Mouse (Mus musculus) Patski (cell line): Measurements from ENCODE around the gene Bex2. TPM values are rescaled to one million over a fixed set of nuclear protein-coding genes. Genes with fewer than 3 reads are reported as not detected.
"Not testable (repeated sequence)": the region's sequence is repeated elsewhere in the genome, so short reads cannot be mapped to it uniquely, and the experiment has no call there.

Source experiments
- ATAC-seq: fragments of 100-300 bp; one replicate; pipeline ENCODE4 v1.8.0; 2021
- CTCF ChIA-PET: fragments of 350-600 bp; sonication (Branson Sonifier 250); formaldehyde crosslinking; loops from one replicate; lab custom pipeline; 2022; ENCODE audit warnings: inconsistent platforms; lab: Charles Lee
- POLR2A ChIA-PET: fragments of 350-600 bp; sonication (Branson Sonifier 250); formaldehyde crosslinking; loops from one replicate; lab custom pipeline; 2022; ENCODE audit warnings: antibody characterized with exemption, inconsistent platforms; lab: Charles Lee
- DNase-seq: peaks from one replicate; pipeline ENCODE4 v3.0.0-alpha.2; 2011; ENCODE audit warnings: low read depth, low spot score
- H3K27me3 ChIP-seq: fragments of 371-371 bp; one replicate; pipeline ENCODE4 v1.5.1; 2021
- CTCF ChIP-seq: fragments of 100-300 bp; IDR thresholded peaks from one replicate; pipeline ENCODE4 v1.5.1; 2021
- in situ Hi-C: fragments of 300-500 bp; cut with MboI; formaldehyde crosslinking; loops from 3 replicates; pipeline ENCODE4 v1.11.1; 2018; ENCODE audit warnings: low pct_unique_long_range_greater_than_20kb, mixed read lengths
- polyA plus RNA-seq: library from polyadenylated mRNA; unstranded; gene quantifications from one replicate; pipeline ENCODE4 v1.2.3, GENCODE M21; 2021

Gene Bex2
- polyA plus RNA-seq, result 0.27 TPM

DNA sequence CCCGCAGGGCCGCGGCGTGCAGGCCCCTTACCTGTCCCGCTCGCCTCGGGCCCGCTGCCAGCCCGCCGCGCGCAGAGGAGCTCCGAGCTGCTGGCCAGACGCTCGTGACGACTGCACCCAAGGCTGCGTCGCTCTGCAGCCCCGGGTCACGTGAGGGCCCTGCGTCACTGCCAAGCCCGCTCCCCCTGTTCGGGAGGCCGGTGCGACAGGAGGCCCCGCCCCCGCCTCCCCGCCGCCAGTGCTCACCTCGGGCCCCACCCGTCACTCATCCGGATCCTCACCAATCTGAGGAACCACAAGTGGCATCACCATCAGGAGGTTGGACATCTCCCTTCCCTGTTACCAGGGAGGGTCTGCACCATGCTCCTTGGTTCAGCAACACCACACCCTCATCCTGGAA is at the start of gene Bex2:
TSS of gene Bex2 (minus strand) at position 217 of the 400 bp plus-strand sequence.
- CTCF ChIA-PET, DNase-seq: not testable (repeated sequence)

DNA sequence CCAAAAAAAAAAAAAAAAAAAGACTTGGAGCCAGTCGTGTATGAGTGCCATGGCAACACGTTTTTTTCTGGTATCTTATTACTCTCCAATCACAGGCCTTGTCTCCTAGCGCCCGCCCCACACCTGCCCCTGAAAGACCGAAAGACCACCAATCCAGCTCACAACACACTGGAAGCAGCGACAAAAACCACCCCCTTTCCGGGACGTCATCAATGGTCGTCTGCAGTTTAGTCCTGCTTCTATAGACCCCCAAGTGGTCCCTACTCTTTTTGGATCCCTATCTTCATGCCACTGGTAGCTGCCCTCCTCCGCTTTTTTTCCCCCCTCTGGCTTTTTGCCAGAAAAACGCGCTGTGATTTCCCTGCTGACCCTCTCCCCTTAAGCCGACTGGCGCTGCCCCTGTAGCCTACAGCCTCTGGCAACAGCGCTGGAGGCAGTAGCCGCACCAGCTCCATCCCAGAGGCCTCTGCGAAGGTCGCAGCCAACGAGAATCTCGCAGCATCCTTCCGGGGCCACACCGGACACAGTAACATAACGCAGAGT is 47.5 kb upstream of the Bex2 start:
- POLR2A ChIA-PET, result no interaction called here
- CTCF ChIA-PET, result no interaction called here
- in situ Hi-C loops, result no loop called here
- H3K27me3 ChIP-seq, result peaks cover 37% of the 10 kb centered on the region
- no peak for TF ChIP-seq CTCF
- ATAC-seq (no peak), DNase-seq (no peak)

More for the DNA sequence above, at the start of gene Bex2:
- POLR2A ChIA-PET, in situ Hi-C loops: not testable (repeated sequence)
- ATAC-seq, result peak; percentile 84
- H3K27me3 ChIP-seq, result peaks cover 26% of the 10 kb centered on the region

DNA sequence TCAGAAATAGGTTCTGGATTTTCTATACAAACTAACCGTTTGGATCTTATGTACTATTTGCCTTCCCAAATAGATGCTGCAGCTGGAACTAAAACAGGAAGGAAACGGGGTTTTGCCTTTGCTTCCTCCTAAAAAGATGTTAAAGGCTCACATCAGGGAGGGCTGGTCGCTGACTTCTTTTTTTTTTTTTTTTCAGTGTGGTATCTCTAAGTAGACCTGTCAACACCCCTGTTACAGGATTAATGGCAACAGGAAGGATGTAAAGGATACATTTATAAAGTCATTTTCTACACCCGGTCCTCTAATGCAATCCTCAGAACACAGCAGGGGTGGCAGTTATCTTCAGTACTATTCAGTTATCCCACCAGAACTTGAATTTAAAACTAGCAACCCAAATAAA is 47.0 kb upstream of the Bex2 start:
- in situ Hi-C loops, result no loop called here
- no peak for TF ChIP-seq CTCF
- ATAC-seq (no peak), DNase-seq (no peak)
- POLR2A ChIA-PET, result no interaction called here
- H3K27me3 ChIP-seq, result peaks cover 38% of the 10 kb centered on the region
- CTCF ChIA-PET, result interaction anchor here (1.0 kb wide), 1 partner anchor 10 kb away, joined by 3 read pairs; no protein-coding TSS in a partner anchor

DNA sequence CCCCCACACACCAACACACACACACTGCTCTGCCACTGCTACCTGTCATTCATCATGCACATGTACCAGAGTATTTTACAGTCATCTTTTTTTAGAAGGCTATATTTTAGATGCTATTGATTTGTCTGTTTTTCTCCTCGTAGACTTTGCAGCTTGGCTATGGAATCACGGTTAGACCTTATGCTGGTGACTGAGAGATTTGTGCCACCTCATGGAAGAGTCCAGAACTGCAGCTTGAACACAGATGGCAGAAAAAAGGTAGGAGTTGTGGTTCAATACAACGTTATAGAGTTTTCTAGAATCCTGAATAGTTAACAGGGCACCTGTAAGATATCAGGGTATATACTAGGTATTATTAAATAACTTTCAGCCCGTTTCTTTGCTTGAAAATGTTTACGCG is 39.9 kb upstream of the Bex2 start:
- POLR2A ChIA-PET, result no interaction called here
- CTCF ChIA-PET, result no interaction called here
- ATAC-seq (no peak), DNase-seq (no peak)
- in situ Hi-C loops, result no loop called here
- H3K27me3 ChIP-seq, result peaks cover 30% of the 10 kb centered on the region
- peak; percentile 73 for TF ChIP-seq CTCF

DNA sequence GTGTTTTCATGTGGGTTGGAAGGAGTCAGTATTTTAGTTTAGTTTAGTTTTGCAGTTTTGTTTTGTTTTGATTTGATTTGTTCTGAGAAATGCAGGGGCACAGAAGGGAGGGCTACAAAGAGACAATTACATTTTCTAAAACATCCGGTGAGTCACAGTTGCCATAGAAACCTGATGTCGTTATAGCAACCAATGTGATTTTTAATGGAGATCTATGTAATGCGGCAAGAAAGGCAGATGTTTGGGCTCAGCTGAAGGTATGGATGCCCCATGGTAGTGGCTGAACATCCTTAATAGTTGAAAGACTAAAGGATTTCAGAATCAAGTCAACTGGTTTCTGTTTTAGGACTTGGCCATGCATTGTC is 36.7 kb upstream of the Bex2 start:
- no peak for DNase-seq
- ChIA-PET CTCF (no interaction called here), POLR2A (no interaction called here)
- in situ Hi-C loops, result no loop called here
- H3K27me3 ChIP-seq, result peaks cover 26% of the 10 kb centered on the region
- TF ChIP-seq CTCF, result no peak
- no peak for ATAC-seq

DNA sequence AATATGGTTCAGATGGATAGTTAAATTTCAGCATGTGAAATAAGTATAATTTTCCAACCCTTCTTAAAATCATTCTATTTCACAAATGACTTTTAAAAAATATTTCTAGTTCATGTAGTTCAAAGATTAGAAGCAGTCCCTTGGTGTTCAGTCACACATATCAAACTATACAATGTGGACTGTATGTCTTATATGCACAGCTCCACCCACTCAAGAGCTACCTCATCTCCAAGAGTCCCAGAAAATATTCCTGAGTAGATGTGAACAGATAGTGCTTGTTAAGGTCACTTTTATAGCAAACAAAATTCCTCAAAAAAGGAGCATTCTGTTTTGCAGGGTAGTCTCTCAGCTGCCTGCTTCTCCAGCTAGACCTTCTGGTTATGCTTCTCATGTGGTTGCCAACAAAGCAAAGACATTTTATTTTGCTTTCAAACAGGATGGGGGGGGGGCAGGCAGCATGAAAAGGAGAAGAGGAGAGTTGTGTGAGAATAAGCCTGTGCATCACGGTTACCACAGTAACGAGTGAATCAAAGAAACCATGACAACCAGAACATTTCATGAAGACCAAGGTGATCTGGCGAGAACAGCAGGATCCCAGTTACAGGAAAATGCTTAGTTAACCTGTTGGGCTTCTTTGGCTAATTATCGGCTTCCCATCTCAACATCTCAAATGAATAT is 36.1 kb upstream of the Bex2 start:
- ATAC-seq, result no peak
- ChIA-PET CTCF (no interaction called here), POLR2A (no interaction called here)
- in situ Hi-C loops, result no loop called here
- no peak for TF ChIP-seq CTCF
- H3K27me3 ChIP-seq, result peaks cover 24% of the 10 kb centered on the region
- DNase-seq, result no peak

DNA sequence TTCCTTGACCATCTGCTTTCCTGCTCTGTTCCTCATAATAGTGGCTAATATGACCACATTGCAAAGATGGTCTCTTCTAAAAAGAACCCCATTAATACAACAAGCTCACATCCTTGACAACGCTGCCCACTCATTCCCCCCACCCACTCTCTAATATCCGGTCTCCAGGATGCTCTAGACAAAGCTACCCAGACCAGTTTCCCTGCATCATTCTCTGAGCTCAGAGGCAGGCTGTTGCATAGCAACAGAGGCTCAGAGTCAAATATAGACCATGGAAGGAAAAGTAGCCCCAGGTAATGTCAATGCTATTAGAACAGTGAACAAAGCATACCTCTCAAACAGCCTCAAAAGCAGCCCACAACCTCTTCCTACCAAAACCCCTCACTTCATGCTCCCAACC is 26.4 kb upstream of the Bex2 start:
- CTCF ChIA-PET, result no interaction called here

DNA sequence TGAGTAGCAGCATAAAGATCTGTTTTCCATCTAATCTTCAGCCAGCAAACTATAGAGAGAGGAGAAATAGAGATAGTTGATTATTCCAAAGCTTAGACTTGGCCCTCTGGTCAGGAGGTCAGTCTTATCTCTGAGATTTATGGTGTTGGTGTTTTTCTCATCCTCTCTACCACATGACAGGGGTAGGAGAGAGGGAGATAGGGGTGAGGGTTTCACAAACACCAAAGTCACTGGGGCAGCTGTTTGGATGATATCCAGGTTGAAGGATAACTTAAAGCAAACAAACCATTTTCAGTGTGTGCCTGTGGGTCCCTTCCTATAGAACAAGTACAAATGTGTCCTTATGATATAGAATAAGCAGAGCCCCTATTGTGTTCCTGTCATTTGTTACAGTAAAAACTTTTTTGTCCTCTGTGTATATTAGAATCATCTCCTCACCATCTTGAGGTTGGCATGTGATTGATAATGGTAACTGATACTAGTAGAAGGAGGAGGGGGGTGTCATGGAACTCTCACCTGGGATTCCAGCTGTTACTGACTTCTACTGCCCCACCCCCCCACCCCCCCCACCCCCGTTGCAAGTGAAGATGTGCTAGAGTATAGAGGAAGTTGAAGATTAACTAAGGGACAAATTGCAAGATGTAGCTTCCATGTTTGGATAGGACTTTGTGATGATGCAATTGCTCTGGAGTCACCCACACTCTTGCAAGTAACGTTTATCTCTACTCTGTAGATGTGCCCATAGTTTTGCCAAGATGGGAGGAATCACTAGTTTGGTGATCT is 24.7 kb upstream of the Bex2 start:
- POLR2A ChIA-PET, result no interaction called here
- no peak for ATAC-seq
- no peak for DNase-seq
- in situ Hi-C loops, result no loop called here
- peaks cover 30% of the 10 kb centered on the region for H3K27me3 ChIP-seq
- no peak for TF ChIP-seq CTCF
- CTCF ChIA-PET, result no interaction called here

More for the DNA sequence above, 26.4 kb upstream of the Bex2 start:
- no peak for DNase-seq
- POLR2A ChIA-PET, result no interaction called here
- no peak for TF ChIP-seq CTCF
- peaks cover 30% of the 10 kb centered on the region for H3K27me3 ChIP-seq
- in situ Hi-C loops, result no loop called here
- ATAC-seq, result no peak

DNA sequence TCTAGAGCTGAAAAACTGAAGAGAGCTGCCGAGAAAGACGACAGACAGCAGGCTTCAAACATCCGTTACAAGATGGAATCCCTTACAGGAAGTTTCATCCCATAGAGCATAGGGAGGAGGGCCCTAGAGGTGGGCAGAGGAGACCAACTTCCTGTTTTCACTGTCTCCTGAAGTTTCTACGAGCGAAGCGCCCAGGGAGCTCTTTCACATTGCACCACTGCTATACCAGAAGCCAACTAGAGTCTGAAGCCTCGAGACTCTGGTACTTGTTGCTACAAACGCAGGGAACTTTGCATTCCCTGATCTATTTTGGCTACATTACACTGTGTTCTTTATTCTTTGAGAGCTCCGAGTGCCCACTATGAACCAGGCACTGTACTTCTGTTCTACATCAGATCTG is 17.1 kb upstream of the Bex2 start, which contains the start of gene Nxf3:
TSS of gene Nxf3 (minus strand) at position 101 of the 400 bp plus-strand sequence.
- ATAC-seq (no peak), DNase-seq (no peak)
- CTCF ChIA-PET, result no interaction called here
- TF ChIP-seq CTCF, result no peak
- in situ Hi-C loops, result no loop called here
- peaks cover 20% of the 10 kb centered on the region for H3K27me3 ChIP-seq
- POLR2A ChIA-PET, result no interaction called here

DNA sequence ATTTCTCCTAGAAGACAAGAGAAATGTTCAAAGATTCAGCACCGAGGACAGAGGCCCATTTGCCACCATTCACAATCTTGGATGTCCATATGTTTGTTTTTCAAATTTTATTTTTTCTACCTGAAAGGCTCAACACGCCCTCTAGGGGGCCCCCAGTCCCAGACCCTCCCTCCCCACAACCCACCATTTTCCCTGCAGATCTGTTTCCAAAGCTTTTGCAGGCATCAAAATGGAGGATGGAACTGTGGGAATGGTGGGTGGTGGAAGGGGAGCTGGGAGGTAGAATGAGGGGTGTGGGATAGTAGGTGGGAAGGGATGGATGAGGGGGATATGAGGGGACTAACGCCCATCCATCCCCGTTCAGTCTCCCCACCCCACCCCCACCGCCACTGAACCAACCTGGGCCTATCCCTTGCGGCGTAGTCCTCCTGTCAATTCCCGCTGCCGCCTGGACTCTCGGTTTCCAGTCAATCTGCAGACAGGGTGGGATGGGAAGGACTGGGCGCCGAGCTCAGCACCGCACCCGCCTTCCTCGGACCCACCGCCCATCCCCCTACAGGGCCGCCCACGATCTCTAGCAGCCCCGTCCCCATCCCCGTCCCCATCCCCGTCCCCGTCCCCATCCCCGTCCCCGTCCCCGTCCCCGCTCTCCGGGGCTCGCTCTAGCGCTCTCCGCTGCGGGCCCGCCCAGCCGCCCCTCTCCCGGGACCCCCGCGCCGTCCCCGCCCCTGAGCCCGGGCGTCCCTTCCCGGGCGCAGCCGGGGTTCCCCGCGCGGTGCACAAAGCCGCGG is 640 bp downstream of the Bex2 start:
- in situ Hi-C loops, POLR2A ChIA-PET, DNase-seq, CTCF ChIA-PET, ATAC-seq: not testable (repeated sequence)
- H3K27me3 ChIP-seq, result peaks cover 28% of the 10 kb centered on the region
